Mouse (Mus musculus) spleen, adult 2 months (tissue): ENCODE data around the gene Tmsb10.

ENCODE experiments used
- CTCF ChIP-seq: fragments of 200-500 bp; IDR thresholded peaks from 2 replicates; pipeline ENCODE4 v1.5.1; 2011; ENCODE audit warnings: mild to moderate bottlenecking, inconsistent platforms; ENCODE audit not compliant: insufficient read depth, insufficient read length, insufficient replicate concordance; ENCODE audit errors: extremely low read depth
- POLR2A ChIP-seq: fragments of 200-500 bp; IDR thresholded peaks from 2 replicates; pipeline ENCODE4 v1.6.1; 2011; ENCODE audit warnings: low read depth, low read length, inconsistent platforms

GRCm38 (mm10) chr6:72993688-72994082, 35.1 kb upstream of the Tmsb10 start:
- TF ChIP-seq CTCF (no peak), POLR2A (no peak)
